Mouse (Mus musculus) adrenal gland, adult (tissue): ENCODE data around the gene Krtap6-2.
A peak's percentile ranks its signal among the peaks of the same experiment; 100 is the strongest.

Source experiments
- DNase-seq, 2 experiments: peaks; one replicate each; pipeline ENCODE4 v3.0.0; 2022 to 2023; ENCODE audit warnings: low spot score in 1 of 2; ENCODE audit not compliant: inconsistent age in 2 of 2

Gene Krtap6-2

DNA sequence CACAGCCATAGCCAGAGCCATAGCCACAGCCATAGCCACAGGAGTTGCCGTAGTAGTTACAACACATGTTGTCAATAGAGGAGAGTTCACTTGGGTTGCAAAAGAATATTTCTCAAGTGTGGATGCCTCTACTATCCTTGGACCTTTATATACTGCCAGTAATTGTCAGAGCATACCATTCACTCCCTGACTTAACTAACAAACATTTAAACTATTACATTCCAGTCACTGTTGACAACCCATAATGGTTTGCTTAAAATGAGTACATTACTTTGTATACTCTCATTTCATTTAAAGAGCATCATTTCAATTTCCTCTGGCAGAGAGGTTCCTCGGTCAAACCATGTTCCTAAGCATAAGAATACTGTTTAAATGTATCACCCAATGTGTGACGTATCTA is at the start of gene Krtap6-2:
Krtap6-2 (minus strand) TSS at position 101 of the 400 bp plus-strand sequence.
- no peak for DNase-seq

DNA sequence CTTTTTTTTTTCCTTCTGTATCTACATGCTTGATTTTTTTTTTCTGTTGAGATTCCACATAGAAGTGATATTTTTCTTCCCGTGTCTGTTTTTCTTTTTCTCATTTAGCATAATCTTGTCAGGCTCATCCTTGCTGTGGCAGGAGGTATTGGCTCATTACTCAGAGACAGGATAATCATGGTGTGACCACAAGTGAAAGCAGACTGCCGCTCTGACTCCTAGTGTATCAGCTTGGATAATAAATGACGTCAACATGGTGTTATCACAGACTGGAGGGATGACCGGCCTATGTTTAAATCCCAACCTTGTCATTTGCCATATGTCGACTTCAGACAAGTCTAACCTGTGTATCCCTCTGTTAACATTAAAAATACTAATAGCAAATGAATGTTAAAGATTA is 41.3 kb upstream of the Krtap6-2 start:
- DNase-seq: no peak

DNA sequence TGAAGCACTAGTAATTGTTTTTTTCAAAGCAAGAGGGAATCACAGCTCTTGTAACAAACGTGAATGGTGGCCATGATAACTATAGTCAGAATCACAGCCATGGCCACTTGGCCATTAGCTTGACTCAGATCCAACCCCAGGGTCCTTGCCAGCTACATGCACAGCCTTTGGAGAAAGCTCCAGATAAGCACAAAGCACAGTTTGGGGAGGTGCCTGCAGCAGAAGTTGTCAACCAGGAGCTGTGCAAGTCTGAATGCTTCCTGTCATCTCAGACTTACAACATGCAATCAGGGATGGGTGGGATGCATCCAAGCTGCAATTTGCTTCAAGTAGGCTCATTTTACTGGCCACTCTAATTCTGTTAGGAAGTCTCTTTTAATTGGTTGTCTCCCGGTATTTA is 9.7 kb upstream of the Krtap6-2 start:
- DNase-seq: no peak

- no peak for DNase-seq
These were observed 5.4 kb upstream of the Krtap6-2 start for GRCm38 (mm10) chr16:89425310-89425709.

DNA sequence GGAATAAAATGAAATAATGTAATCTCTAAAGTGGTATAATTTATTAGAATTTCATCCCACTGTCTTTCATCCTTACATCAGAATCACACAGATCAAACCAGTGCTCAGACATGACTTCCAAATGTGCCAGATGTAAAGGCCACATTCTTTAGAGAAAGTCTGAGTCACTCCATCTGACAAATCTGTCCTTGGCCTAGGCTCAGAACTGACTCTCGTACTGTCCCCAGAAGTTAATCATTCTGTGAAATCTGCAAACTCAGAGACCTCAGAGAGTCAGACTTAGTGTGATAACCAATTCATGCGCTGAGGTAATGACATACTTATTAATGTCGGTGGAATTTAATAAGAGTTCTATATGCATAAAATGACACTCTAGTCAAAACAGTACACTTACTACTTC is 3.6 kb downstream of the Krtap6-2 start:
- peak; percentile 45 to 80 for DNase-seq

DNA sequence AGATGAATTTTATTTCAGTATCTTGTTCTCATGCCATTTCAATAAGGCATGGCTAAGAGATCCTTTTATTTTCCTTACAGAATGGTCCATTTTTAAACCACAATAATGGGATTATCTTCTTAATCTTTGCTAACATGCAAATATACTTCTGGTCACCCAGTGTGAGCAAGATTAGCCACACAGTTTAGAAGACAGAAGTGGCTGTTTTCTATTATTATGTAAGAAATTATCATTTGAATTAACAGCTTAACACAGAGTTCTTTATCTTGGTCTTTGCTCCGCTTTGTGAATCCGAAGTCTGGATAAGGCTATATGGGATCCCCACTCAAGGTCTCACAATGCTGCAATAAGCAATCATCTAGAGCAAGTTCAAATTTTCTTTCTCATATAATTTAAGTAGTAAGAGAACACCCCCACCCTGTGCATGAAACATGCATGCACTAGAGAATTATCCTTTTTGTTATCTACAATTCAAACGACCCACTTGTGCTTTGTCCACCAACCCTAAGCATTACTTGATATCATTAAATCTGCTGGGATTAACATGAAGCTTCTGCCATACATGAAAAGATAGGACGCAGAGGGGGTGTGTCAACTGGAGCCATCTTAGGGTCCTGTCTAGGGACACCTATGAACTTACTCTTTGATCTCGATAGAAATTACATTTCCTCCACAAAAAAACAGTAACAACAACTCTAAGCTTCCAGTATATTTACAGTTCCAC is 9.4 kb downstream of the Krtap6-2 start:
- no peak for DNase-seq

DNA sequence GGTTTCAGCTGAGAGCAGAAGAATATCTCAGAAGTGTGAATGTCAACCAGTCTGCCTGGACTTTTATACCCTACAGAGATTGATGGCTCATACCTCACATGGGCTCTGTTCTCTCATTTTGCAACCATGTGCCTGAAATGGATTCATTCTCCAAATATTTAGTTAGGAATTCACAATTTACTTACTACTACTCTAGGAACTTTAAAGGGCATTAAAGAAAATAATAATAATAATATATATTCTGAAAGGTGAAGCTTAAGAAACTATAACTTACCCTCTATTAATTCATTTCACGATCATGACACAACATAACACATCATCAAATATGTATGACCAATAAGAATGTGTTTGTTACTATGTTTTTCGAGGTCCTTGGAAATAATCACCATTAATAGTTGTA is 16.1 kb downstream of the Krtap6-2 start, which contains the start of gene Krtap21-1:
Krtap21-1 (minus strand) TSS at position 101 of the 400 bp plus-strand sequence.
- DNase-seq: no peak

DNA sequence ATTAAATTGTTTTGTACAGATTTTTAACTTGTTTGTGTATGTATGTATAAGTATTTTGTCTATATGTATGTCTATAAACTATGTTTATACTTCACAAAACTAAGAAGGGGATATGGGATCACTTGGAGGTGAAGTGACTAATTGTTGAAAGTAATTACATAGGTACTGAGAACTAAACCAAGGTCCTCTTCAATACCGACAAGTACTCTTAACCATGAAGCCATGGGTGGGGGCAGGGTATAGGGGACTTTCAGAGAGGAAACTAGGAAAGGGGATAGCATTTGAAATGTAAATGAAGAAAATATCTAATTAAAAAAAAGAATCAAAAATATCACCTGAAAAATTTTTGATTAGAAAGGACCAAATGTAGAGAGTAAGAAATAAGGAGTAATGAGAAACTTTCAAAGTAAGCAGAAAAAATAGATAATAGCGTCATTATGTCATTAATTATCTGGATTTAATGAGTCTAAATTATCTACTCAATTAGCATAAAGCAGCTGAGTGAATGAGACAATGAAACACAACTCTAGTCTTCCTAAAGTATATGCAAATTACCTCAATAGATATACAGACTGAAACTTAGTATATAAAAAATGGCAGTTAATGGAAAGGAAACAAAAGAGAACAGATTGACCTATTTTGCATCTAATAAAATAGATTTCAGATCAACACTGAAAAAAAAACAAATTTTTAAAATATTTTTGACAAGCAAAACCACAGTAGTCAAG is 47.0 kb downstream of the Krtap6-2 start:
- DNase-seq: no peak
